9 mouse cellular contexts compared by ENCODE assay signal in genomic region chr11:8457951-8458350, GRCm38 (mm10).
DNase-seq lines count a peak whose midpoint lies in the region; ATAC-seq and TF ChIP-seq lines count a peak whose summit lies in the region.
"Had no signal": no experiment of that assay in that cellular context is flagged by ENCODE, and none has a peak within 500 bp of the region (broad histone marks: within the 10 kb centered on the region; RNA-seq: fewer than 3 reads in every experiment).

No protein-coding gene starts in this region.

- DNase-seq in cerebellum, postnatal 14 days: peak; percentile 33 to 39
- DNase-seq in cerebellum, adult 18-20 months: no peak
- DNase-seq in midbrain, embryonic 14.5 days: peak; percentile 40
- no peak for DNase-seq in midbrain, embryonic 10.5 days (ENCODE audit: low spot score)
- peak; percentile 67 for DNase-seq in kidney, adult 2 months
- DNase-seq in gastrocnemius, postnatal 14 days: no peak
- DNase-seq in frontal cortex, adult 2 months (ENCODE audit: extremely low spot score in 1 of 2, low spot score in 1 of 2): no peak
- DNase-seq: adrenal gland, postnatal 36 days had no signal

- no peaks in the 10 kb centered on the region for H3K9me3 ChIP-seq in midbrain, embryonic 14.5 days (ENCODE audit: control insufficient read depth, low read length)
- H3K9me3 ChIP-seq in midbrain, embryonic 10.5 days (replicated peaks): no peaks in the 10 kb centered on the region
- no peaks in the 10 kb centered on the region for H3K9me3 ChIP-seq in stomach, embryonic 15.5 days

- TF ChIP-seq POLR2A in kidney, adult 2 months (IDR thresholded peaks at IDR 0.05; ENCODE audit: low read depth, low read length): no peak

- H3K27me3 ChIP-seq in midbrain, embryonic 14.5 days (ENCODE audit: control insufficient read depth, insufficient read depth, low read length): no peaks in the 10 kb centered on the region
- H3K27me3 ChIP-seq in midbrain, embryonic 10.5 days (ENCODE audit: low read depth, poor library complexity, severe bottlenecking): no peaks in the 10 kb centered on the region
- H3K27me3 ChIP-seq in kidney, adult 2 months (replicated peaks; ENCODE audit: control insufficient read depth, insufficient read depth, low read length): no peaks in the 10 kb centered on the region
- H3K27me3 ChIP-seq in stomach, embryonic 15.5 days (replicated peaks): no peaks in the 10 kb centered on the region

- H3K36me3 ChIP-seq in midbrain, embryonic 14.5 days (ENCODE audit: control insufficient read depth, insufficient read depth, low read length): no peaks in the 10 kb centered on the region
- no peaks in the 10 kb centered on the region for H3K36me3 ChIP-seq in midbrain, embryonic 10.5 days
- H3K36me3 ChIP-seq in kidney, adult 2 months (ENCODE audit: control insufficient read depth, insufficient read depth, low read length): no peaks in the 10 kb centered on the region
- H3K36me3 ChIP-seq in stomach, embryonic 15.5 days: no peaks in the 10 kb centered on the region

- WGBS in midbrain, embryonic 14.5 days: 60% methylated on average over 5 of the region's 5 CpGs
- WGBS in midbrain, embryonic 10.5 days: 70% methylated on average over 5 of the region's 5 CpGs
- WGBS in kidney, adult 2 months: 45% methylated on average over 5 of the region's 5 CpGs
- WGBS in stomach, embryonic 15.5 days: 29% methylated on average over 5 of the region's 5 CpGs

- H3K9ac ChIP-seq in midbrain, embryonic 14.5 days (replicated peaks; ENCODE audit: low read length): no peak overlapping the region
- no peak overlapping the region for H3K9ac ChIP-seq in stomach, embryonic 15.5 days

- no peak overlapping the region for H3K4me3 ChIP-seq in midbrain, embryonic 14.5 days (replicated peaks; ENCODE audit: low read depth, low read length)
- no peak overlapping the region for H3K4me3 ChIP-seq in midbrain, embryonic 10.5 days
- H3K4me3 ChIP-seq in kidney, adult 2 months (ENCODE audit: insufficient read depth, low read depth, low read length): no peak overlapping the region
- H3K4me3 ChIP-seq in stomach, embryonic 15.5 days (replicated peaks): no peak overlapping the region

- H3K4me2 ChIP-seq in midbrain, embryonic 14.5 days (ENCODE audit: low read length): no peak overlapping the region
- 0 out of 2 replicates have a peak overlapping the region, but pooled peaks have one; percentile 1 for H3K4me2 ChIP-seq in stomach, embryonic 15.5 days

- intact Hi-C loops in gastrocnemius, postnatal 14 days (cut with DNase I; ENCODE audit: low total_unique reads): no loop called here

- no peak for ATAC-seq in midbrain, embryonic 14.5 days (ENCODE audit: low FRiP score, low TSS enrichment)
- ATAC-seq in stomach, embryonic 15.5 days (ENCODE audit: insufficient read depth, low FRiP score, low read depth): no peak

- peaks cover 17% of the 10 kb centered on the region; the same call in 1 of the 2 replicates for H3K4me1 ChIP-seq in midbrain, embryonic 14.5 days (ENCODE audit: control insufficient read depth, insufficient read depth, low read length)
- H3K4me1 ChIP-seq in midbrain, embryonic 10.5 days: peaks cover 23% of the 10 kb centered on the region
- 0 out of 2 replicates have a peak, but pooled peaks cover 3% of the 10 kb centered on the region for H3K4me1 ChIP-seq in kidney, adult 2 months (ENCODE audit: control insufficient read depth, insufficient read depth, low read length)
- H3K4me1 ChIP-seq in stomach, embryonic 15.5 days: peaks cover 33% of the 10 kb centered on the region; the same call in 1 of the 2 replicates

- no peak for TF ChIP-seq CTCF in kidney, adult 2 months (conservative IDR thresholded peaks at IDR 0.05; ENCODE audit: insufficient read depth, insufficient read length, low read depth, low read length)

- H3K27ac ChIP-seq in midbrain, embryonic 14.5 days (replicated peaks; ENCODE audit: low read depth, low read length): no peak overlapping the region
- no peak overlapping the region for H3K27ac ChIP-seq in midbrain, embryonic 10.5 days (replicated peaks)
- peak overlapping the region; percentile 60; the same call in 1 of the 2 replicates for H3K27ac ChIP-seq in kidney, adult 2 months (ENCODE audit: insufficient read depth, low read depth, low read length)
- H3K27ac ChIP-seq in stomach, embryonic 15.5 days: peak overlapping the region; percentile 59

Comparison
In these comparisons a context has a peak if more than half of its experiments do, and no peak if none do; other contexts are left out.
1. DNase-seq: peak in cerebellum, postnatal 14 days (2 of 2), midbrain, embryonic 14.5 days (single experiment) and kidney, adult 2 months (single experiment); none in cerebellum, adult 18-20 months (0 of 2), midbrain, embryonic 10.5 days (single experiment), gastrocnemius, postnatal 14 days (single experiment) and frontal cortex, adult 2 months (0 of 2).
2. H3K27ac ChIP-seq: peak in kidney, adult 2 months (single experiment) and stomach, embryonic 15.5 days (single experiment); none in midbrain, embryonic 14.5 days (single experiment) and midbrain, embryonic 10.5 days (single experiment).